Mouse (Mus musculus): Measurements from ENCODE around the gene Cyb561. TPM values are rescaled to one million over a fixed set of nuclear protein-coding genes. Genes with fewer than 3 reads are reported as not detected.

Gene Cyb561
- polyA plus RNA-seq, 1 experiment from 2014 or later: 21.6 TPM

DNA sequence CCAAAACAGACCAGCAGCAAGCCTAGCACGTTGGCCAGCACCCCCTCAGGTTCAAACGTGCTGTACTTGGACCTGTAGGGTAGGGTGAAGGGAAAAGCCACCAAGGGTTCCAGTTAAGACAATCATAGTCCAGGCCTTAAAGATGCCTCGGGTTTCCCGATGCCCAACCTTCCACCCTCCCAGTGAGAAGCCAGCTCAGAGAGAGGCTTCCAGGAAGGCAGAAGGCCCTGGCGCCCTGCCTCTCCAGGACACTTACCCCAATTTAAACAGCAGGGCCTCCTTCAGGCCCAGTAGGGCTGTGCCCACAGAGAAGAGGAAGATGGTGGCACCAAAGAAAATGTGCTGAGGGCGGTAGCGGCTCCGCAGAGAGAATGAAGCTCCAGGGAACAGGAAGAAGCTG lies 17.6 kb downstream of the Cyb561 start:
- H3K4me2 ChIP-seq (ENCODE audit: low read depth, low read length): no peak overlapping the region
- ATAC-seq (ENCODE audit: low read depth): no peak
- no peaks in the 10 kb centered on the region for H3K4me1 ChIP-seq (ENCODE audit: control insufficient read depth, insufficient read depth, low read length)
- 83% methylated on average over 8 of the region's 8 CpGs for WGBS
- H3K27me3 ChIP-seq (replicated peaks; ENCODE audit: control insufficient read depth, insufficient read depth, low read length): no peaks in the 10 kb centered on the region
- H3K36me3 ChIP-seq (ENCODE audit: control insufficient read depth, insufficient read depth, low read length): no peaks in the 10 kb centered on the region
- H3K27ac ChIP-seq (replicated peaks; ENCODE audit: low read depth, low read length): no peak overlapping the region
- H3K9ac ChIP-seq (ENCODE audit: low read depth, low read length): no peak overlapping the region
- no peaks in the 10 kb centered on the region for H3K9me3 ChIP-seq (ENCODE audit: control insufficient read depth, low read length)
- no peak overlapping the region for H3K4me3 ChIP-seq (ENCODE audit: low read depth, low read length)
- DNase-seq (ENCODE audit: low spot score): no peak

DNA sequence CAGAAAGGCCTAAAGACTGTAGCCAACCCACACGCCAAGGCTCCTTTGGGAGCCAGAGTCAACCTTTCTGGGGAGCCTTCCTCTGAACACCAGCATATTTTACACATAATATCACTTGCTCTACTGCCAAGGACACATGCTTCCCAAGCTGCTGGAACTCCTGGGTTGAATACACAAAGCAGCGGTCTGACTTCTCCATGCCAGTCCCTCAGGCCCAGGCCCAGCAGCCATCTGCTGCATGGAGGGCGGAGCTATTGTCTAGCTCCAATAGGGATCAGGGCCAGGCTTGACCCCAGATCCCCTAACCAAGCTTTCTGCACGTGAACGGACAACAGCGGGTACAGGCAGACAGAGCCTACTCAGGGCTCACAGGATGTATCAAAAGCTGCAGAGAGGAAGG lies 18.3 kb downstream of the Cyb561 start:
- H3K4me1 ChIP-seq (ENCODE audit: control insufficient read depth, insufficient read depth, low read length): no peaks in the 10 kb centered on the region
- no peaks in the 10 kb centered on the region for H3K36me3 ChIP-seq (ENCODE audit: control insufficient read depth, insufficient read depth, low read length)
- no peaks in the 10 kb centered on the region for H3K27me3 ChIP-seq (replicated peaks; ENCODE audit: control insufficient read depth, insufficient read depth, low read length)
- no peak overlapping the region for H3K4me2 ChIP-seq (ENCODE audit: low read depth, low read length)
- H3K4me3 ChIP-seq (ENCODE audit: low read depth, low read length): no peak overlapping the region
- DNase-seq (ENCODE audit: low spot score) (peak; percentile 30), ATAC-seq (ENCODE audit: low read depth) (peak; percentile 28; the same call in 1 of the 2 replicates)
- 42% methylated on average over 6 of the region's 6 CpGs for WGBS
- no peak overlapping the region for H3K9ac ChIP-seq (ENCODE audit: low read depth, low read length)
- no peak overlapping the region for H3K27ac ChIP-seq (replicated peaks; ENCODE audit: low read depth, low read length)
- no peaks in the 10 kb centered on the region for H3K9me3 ChIP-seq (ENCODE audit: control insufficient read depth, low read length)

DNA sequence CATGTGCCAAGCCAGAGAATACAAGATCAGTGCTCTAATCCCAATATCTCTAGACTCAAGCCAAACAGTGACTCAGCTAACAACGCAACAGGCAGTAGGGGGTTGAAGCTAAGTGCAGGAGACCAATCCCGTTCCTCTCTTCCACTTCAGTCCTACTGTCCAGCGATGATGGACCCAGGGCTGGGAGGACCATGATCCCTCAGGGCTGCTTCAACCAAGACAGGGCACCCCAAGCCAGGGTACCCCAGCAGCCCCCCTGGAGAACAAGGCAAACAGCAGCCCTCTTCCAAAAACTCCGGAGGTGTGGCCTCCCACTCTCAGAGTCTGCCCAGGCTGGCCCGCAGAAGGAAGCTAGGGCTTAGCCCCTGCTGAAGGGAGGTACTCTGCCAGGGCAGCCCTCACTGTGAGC lies 18.8 kb downstream of the Cyb561 start:
- no peak overlapping the region for H3K27ac ChIP-seq (replicated peaks; ENCODE audit: low read depth, low read length)

DNA sequence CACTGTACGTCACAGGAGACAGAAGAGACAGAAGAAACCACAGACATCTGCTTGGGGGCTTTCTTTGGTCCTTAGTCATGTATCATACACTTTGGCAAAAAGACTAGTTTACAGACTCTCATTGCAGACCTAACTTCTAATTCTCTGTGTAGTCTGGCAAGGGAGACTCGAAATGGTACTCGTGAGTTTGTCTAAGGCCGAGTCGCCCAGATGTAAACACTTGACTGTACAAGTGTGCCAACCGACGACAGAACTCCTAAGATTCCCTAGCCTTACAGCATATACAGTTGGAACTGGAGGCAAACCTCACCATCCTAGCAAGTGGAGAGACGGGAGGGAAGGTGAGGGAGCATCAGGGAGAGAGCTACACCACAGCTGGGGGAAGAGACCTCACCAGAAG lies 19.4 kb downstream of the Cyb561 start:
- ATAC-seq (ENCODE audit: low read depth): no peak
- no peak overlapping the region for H3K4me2 ChIP-seq (ENCODE audit: low read depth, low read length)
- 82% methylated on average over 8 of the region's 8 CpGs for WGBS
- no peaks in the 10 kb centered on the region for H3K27me3 ChIP-seq (replicated peaks; ENCODE audit: control insufficient read depth, insufficient read depth, low read length)
- no peak overlapping the region for H3K27ac ChIP-seq (replicated peaks; ENCODE audit: low read depth, low read length)
- DNase-seq (ENCODE audit: low spot score): no peak
- H3K4me1 ChIP-seq (ENCODE audit: control insufficient read depth, insufficient read depth, low read length): no peaks in the 10 kb centered on the region
- H3K36me3 ChIP-seq (ENCODE audit: control insufficient read depth, insufficient read depth, low read length): no peaks in the 10 kb centered on the region
- H3K4me3 ChIP-seq (ENCODE audit: low read depth, low read length): no peak overlapping the region
- no peak overlapping the region for H3K9ac ChIP-seq (ENCODE audit: low read depth, low read length)
- H3K9me3 ChIP-seq (ENCODE audit: control insufficient read depth, low read length): no peaks in the 10 kb centered on the region

More for the DNA sequence above, 18.8 kb downstream of the Cyb561 start:
- no peak overlapping the region for H3K4me2 ChIP-seq (ENCODE audit: low read depth, low read length)
- WGBS: 70% methylated on average over 5 of the region's 5 CpGs
- DNase-seq (ENCODE audit: low spot score) (peak; percentile 31), ATAC-seq (ENCODE audit: low read depth) (peak; percentile 41; the same call in 1 of the 2 replicates)
- H3K9ac ChIP-seq (ENCODE audit: low read depth, low read length): no peak overlapping the region
- no peaks in the 10 kb centered on the region for H3K9me3 ChIP-seq (ENCODE audit: control insufficient read depth, low read length)
- no peaks in the 10 kb centered on the region for H3K27me3 ChIP-seq (replicated peaks; ENCODE audit: control insufficient read depth, insufficient read depth, low read length)
- H3K4me1 ChIP-seq (ENCODE audit: control insufficient read depth, insufficient read depth, low read length): no peaks in the 10 kb centered on the region
- H3K36me3 ChIP-seq (ENCODE audit: control insufficient read depth, insufficient read depth, low read length): no peaks in the 10 kb centered on the region
- H3K4me3 ChIP-seq (ENCODE audit: low read depth, low read length): no peak overlapping the region

DNA sequence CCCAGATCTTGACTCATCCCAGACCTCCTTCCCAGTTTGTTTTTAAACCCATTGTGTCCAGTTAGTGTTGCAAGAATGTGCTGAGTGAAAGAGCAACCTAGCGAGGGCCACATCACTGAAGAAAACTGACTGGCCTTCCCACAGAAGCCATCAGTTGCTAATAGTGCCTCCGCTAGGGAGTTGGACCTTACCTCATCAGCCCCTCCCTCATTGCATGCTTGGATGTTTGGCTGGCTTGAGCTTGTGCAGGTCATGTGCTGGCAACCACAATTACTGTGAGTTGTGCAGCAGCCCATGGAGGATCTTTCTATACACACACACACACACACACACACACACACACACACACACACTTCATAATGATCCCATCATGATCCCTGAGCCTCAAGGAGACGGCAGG lies 21.8 kb downstream of the Cyb561 start:
- WGBS: 79% methylated on average over 3 of the region's 3 CpGs
- Histone ChIP-seq H3K36me3 (ENCODE audit: control insufficient read depth, insufficient read depth, low read length) (no peaks in the 10 kb centered on the region), H3K27ac (replicated peaks; ENCODE audit: low read depth, low read length) (no peak overlapping the region), H3K4me3 (ENCODE audit: low read depth, low read length) (no peak overlapping the region), H3K4me2 (ENCODE audit: low read depth, low read length) (no peak overlapping the region), H3K4me1 (ENCODE audit: control insufficient read depth, insufficient read depth, low read length) (no peaks in the 10 kb centered on the region), H3K27me3 (replicated peaks; ENCODE audit: control insufficient read depth, insufficient read depth, low read length) (no peaks in the 10 kb centered on the region), H3K9ac (ENCODE audit: low read depth, low read length) (no peak overlapping the region), H3K9me3 (ENCODE audit: control insufficient read depth, low read length) (no peaks in the 10 kb centered on the region)
- DNase-seq (ENCODE audit: low spot score) (no peak), ATAC-seq (ENCODE audit: low read depth) (no peak)

DNA sequence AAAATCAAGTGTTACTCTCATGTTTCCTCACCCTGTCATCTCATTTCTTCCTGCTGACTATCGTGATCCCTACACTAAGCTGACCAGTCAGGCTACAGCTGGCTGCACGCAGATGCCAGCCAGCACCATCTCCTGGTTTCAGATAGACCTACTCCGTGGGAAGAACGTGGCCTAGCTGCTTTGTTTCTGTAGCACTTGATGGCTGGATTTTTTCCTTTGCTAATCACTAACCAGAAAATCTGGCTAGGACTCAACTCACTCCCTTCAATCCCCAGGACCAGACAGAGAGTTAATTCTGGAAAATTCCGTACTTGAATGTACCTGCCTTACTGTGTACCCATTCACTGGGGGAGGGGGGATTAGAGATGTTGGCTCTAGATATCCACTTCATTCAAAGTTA lies 25.0 kb downstream of the Cyb561 start:
- 66% methylated on average over 5 of the region's 5 CpGs for WGBS
- no peaks in the 10 kb centered on the region for H3K4me1 ChIP-seq (ENCODE audit: control insufficient read depth, insufficient read depth, low read length)
- DNase-seq (ENCODE audit: low spot score): no peak
- H3K27me3 ChIP-seq (replicated peaks; ENCODE audit: control insufficient read depth, insufficient read depth, low read length): no peaks in the 10 kb centered on the region
- H3K9me3 ChIP-seq (ENCODE audit: control insufficient read depth, low read length): no peaks in the 10 kb centered on the region
- H3K27ac ChIP-seq (replicated peaks; ENCODE audit: low read depth, low read length): no peak overlapping the region
- H3K36me3 ChIP-seq (ENCODE audit: control insufficient read depth, insufficient read depth, low read length): peaks cover 13% of the 10 kb centered on the region
- ATAC-seq (ENCODE audit: low read depth): no peak
- H3K9ac ChIP-seq (ENCODE audit: low read depth, low read length): no peak overlapping the region
- H3K4me3 ChIP-seq (ENCODE audit: low read depth, low read length): no peak overlapping the region
- no peak overlapping the region for H3K4me2 ChIP-seq (ENCODE audit: low read depth, low read length)

DNA sequence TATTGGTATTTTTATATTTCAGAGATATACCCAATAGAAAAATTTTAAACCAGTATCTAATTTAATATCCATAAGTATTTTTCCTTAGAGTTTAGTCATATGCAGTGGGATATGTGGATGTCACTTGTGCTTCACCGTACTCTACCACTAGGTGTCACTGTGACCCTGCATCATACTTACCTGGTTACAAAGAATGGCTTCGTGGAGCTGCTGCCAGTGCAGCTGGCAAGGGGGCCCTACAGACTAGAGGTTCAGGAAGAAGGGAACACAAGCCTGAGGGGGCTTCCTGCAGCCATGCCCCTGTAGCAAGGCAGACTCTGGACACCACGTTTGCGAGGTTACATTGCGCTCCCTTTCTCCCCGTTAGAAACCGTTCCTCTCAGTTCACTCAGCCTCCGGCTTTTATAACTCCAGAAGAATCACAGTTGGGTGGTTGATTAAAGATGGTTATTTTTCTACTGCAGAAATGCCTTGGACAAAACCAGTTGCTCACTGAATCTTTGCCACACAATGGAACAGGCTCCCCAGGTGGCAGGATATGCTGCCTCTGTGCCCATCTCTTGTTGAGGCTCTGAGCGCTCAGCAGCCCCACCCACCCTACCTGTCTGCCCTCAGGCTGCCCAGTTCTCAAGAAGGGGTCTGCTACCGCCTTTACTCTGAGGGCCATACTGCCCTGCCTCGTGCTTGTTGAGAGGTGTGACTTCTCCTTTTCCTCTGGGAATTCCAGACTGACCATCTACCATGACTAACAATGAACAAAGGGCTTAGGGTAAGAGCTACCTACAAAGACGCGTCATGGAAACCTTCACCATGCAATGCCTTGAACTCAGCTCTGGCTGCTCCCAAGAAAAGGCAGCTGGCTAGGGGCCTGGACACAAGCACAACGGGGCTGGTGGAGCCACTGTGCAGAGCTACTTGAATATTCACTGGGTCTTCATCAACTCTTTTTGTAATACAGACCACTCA lies 25.8 kb downstream of the Cyb561 start:
- DNase-seq (ENCODE audit: low spot score) (peak; percentile 87), ATAC-seq (ENCODE audit: low read depth) (peak; percentile 84)
- 55% methylated on average over 14 of the region's 14 CpGs for WGBS
- H3K4me3 ChIP-seq (ENCODE audit: low read depth, low read length): no peak overlapping the region
- no peaks in the 10 kb centered on the region for H3K9me3 ChIP-seq (ENCODE audit: control insufficient read depth, low read length)
- H3K4me1 ChIP-seq (ENCODE audit: control insufficient read depth, insufficient read depth, low read length): no peaks in the 10 kb centered on the region
- H3K4me2 ChIP-seq (ENCODE audit: low read depth, low read length): no peak overlapping the region
- no peak overlapping the region for H3K27ac ChIP-seq (replicated peaks; ENCODE audit: low read depth, low read length)
- H3K9ac ChIP-seq (ENCODE audit: low read depth, low read length): no peak overlapping the region
- peaks cover 21% of the 10 kb centered on the region for H3K36me3 ChIP-seq (ENCODE audit: control insufficient read depth, insufficient read depth, low read length)
- H3K27me3 ChIP-seq (replicated peaks; ENCODE audit: control insufficient read depth, insufficient read depth, low read length): no peaks in the 10 kb centered on the region

DNA sequence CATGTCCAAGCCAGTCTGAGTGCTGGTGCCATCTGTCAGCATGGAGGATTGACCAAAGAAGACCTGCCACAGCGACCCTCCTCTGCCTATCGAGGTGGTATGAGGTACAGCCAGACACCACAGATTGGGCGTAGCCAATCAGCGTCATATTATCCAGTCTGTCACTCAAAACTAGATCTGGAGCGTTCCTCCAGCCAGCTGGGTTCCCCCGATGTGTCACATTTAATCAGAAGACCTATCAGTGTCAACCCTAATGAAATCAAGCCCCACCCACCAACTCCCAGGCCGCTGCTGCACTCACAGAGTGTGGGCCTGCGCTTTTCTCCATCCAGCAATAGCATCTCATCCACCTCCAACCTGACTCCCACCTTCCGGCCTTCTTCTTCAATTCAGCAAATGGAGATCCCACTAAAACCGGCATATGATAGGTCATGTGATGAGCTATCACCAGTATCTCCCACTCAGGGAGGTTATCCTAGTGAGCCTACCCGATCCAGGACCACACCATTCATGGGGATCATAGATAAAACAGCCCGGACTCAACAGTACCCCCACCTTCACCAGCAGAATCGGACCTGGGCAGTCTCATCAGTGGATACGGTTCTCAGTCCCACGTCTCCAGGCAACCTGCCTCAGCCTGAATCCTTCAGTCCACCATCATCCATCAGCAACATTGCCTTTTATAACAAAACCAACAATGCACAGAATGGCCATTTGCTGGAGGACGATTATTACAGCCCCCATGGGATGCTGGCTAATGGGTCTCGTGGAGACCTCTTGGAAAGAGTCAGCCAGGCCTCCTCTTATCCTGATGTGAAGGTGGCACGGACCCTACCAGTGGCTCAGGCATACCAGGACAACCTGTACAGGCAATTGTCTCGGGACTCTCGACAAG lies 30.1 kb downstream of the Cyb561 start:
- H3K4me3 ChIP-seq (ENCODE audit: low read depth, low read length): no peak overlapping the region
- no peak overlapping the region for H3K4me2 ChIP-seq (ENCODE audit: low read depth, low read length)
- whole genome bisulfite sequencing: 84% methylated on average over 20 of the region's 20 CpGs
- no peak for DNase-seq (ENCODE audit: low spot score)
- no peak overlapping the region for H3K9ac ChIP-seq (ENCODE audit: low read depth, low read length)
- H3K27me3 ChIP-seq (replicated peaks; ENCODE audit: control insufficient read depth, insufficient read depth, low read length): no peaks in the 10 kb centered on the region
- no peaks in the 10 kb centered on the region for H3K9me3 ChIP-seq (ENCODE audit: control insufficient read depth, low read length)
- no peak overlapping the region for H3K27ac ChIP-seq (replicated peaks; ENCODE audit: low read depth, low read length)
- H3K4me1 ChIP-seq (ENCODE audit: control insufficient read depth, insufficient read depth, low read length): no peaks in the 10 kb centered on the region
- peaks cover 52% of the 10 kb centered on the region for H3K36me3 ChIP-seq (ENCODE audit: control insufficient read depth, insufficient read depth, low read length)
- ATAC-seq (ENCODE audit: low read depth): no peak

Measured in embryonic facial prominence, embryonic 14.5 days (tissue).